Mouse (Mus musculus) thymus, adult 2 months (tissue): Measurements from ENCODE around the gene Acsm3.

Experiments used
- CTCF ChIP-seq: fragments of 200-500 bp; IDR thresholded peaks from 2 replicates; pipeline ENCODE4 v1.5.1; 2012; ENCODE audit warnings: mild to moderate bottlenecking, control low read depth, low read length, moderate library complexity, borderline replicate concordance; ENCODE audit not compliant: control insufficient read depth, poor library complexity, insufficient read depth; ENCODE audit errors: extremely low read depth
- POLR2A ChIP-seq: fragments of 200-500 bp; IDR thresholded peaks from 2 replicates; pipeline ENCODE4 v1.6.1; 2012; ENCODE audit warnings: mild to moderate bottlenecking, low read length, control low read depth, moderate library complexity; ENCODE audit not compliant: control insufficient read depth, poor library complexity, insufficient read depth; ENCODE audit errors: extremely low read depth

- peak; percentile 55; the same call in 1 of the 2 replicates for TF ChIP-seq CTCF
- no peak for TF ChIP-seq POLR2A
Observed at GRCm38 (mm10) chr7:119744321-119744720, 16.4 kb upstream of the Acsm3 start.
